Mouse (Mus musculus): ENCODE measurements around the gene Cd207. TPM values are rescaled to one million over a fixed set of nuclear protein-coding genes. Genes with fewer than 3 reads are reported as not detected.

Gene Cd207
- polyA plus RNA-seq, 1 experiment from 2014 or later = not detected

DNA sequence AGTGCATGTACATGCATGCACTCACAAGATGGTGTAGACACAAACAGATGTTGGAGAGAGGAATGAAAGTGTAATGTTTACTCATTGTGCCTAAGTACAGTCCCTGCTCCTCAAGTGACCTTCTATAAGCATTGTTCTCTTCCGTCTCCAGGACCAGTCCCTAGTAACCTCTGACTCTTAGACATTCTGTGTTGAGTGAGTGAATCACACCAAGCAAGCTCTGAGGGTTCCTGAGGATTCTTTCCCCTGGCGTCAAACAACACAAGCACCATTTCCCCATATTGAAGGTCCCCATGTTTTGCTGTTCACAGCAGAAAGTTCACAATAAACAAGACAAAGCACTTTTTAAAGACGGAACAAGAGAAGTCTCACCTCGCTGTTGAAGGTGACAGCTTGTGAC, 45.8 kb downstream of the Cd207 start:
- Histone ChIP-seq H3K27me3 (peaks cover 14% of the 10 kb centered on the region; the same call in 1 of the 2 replicates), H3K4me1 (no peaks in the 10 kb centered on the region), H3K4me3 (no peak overlapping the region), H3K4me2 (replicated peaks) (no peak overlapping the region), H3K27ac (no peak overlapping the region), H3K9ac (no peak overlapping the region), H3K36me3 (no peaks in the 10 kb centered on the region), H3K9me3 (no peaks in the 10 kb centered on the region)
- 83% methylated on average over 4 of the region's 4 CpGs for WGBS
- no peak for ATAC-seq (ENCODE audit: low FRiP score, low read depth)

DNA sequence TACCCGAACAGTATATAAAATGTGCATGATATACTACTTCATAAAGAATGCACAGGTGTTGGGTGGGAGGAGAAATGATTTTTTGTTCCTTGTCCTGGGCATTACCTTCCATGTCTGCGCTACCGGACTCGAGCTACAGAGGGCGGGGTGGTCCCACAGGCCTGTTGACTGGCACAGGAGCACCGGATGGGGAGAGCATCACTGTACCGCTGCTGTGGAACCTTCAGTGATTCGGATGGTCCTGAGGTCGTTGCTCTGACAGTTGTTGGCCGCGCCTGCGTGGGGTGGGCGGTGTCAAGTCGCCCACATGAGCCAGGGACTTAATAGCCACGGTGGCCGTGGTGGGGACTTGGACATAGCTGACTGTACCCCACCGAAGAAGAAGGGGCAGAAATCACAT, 50.9 kb downstream of the Cd207 start:
- no peaks in the 10 kb centered on the region for H3K36me3 ChIP-seq

More for the DNA sequence above, 50.9 kb downstream of the Cd207 start:
- Histone ChIP-seq H3K4me1 (no peaks in the 10 kb centered on the region), H3K27ac (no peak overlapping the region), H3K9me3 (no peaks in the 10 kb centered on the region), H3K27me3 (no peaks in the 10 kb centered on the region), H3K4me2 (replicated peaks) (no peak overlapping the region), H3K4me3 (no peak overlapping the region), H3K9ac (no peak overlapping the region)
- WGBS = 72% methylated on average over 17 of the region's 17 CpGs
- no peak for ATAC-seq (ENCODE audit: low FRiP score, low read depth)

Other genes starting within 250 kb of the Cd207 start
- gene Tet3, start 218.8 kb downstream of the Cd207 start, polyA plus RNA-seq (2015; fragmentation: Nextera tagmentation; extraction: Ambion mirVana) = 51.6 and 63.1 TPM in 2 replicates
- gene Dguok, start 170.9 kb downstream of the Cd207 start, polyA plus RNA-seq (2015; fragmentation: Nextera tagmentation; extraction: Ambion mirVana) = 88.4 and 89.5 TPM in 2 replicates
- gene Actg2, start 141.6 kb downstream of the Cd207 start, polyA plus RNA-seq (2015; fragmentation: Nextera tagmentation; extraction: Ambion mirVana) = 2.9 and 3.4 TPM in 2 replicates
- gene Stambp, start 105.1 kb downstream of the Cd207 start, polyA plus RNA-seq (2015; fragmentation: Nextera tagmentation; extraction: Ambion mirVana) = 24.4 and 24.8 TPM in 2 replicates
- not detected in 2 replicates for gene Clec4f, start 21.7 kb downstream of the Cd207 start, polyA plus RNA-seq (2015; fragmentation: Nextera tagmentation; extraction: Ambion mirVana)
- 1.1 and 1.4 TPM in 2 replicates for gene Vax2, start 33.4 kb upstream of the Cd207 start, polyA plus RNA-seq (2015; fragmentation: Nextera tagmentation; extraction: Ambion mirVana)
- not detected in 2 replicates for gene Atp6v1b1, start 65.1 kb upstream of the Cd207 start, polyA plus RNA-seq (2015; fragmentation: Nextera tagmentation; extraction: Ambion mirVana)
- 0.20 and 0.25 TPM in 2 replicates for gene Ankrd53, start 84.8 kb upstream of the Cd207 start, polyA plus RNA-seq (2015; fragmentation: Nextera tagmentation; extraction: Ambion mirVana)
- 96.2 and 97.8 TPM in 2 replicates for gene Tex261, start 98.0 kb upstream of the Cd207 start, polyA plus RNA-seq (2015; fragmentation: Nextera tagmentation; extraction: Ambion mirVana)
- 57.1 and 57.3 TPM in 2 replicates for gene Nagk, start 117.1 kb upstream of the Cd207 start, polyA plus RNA-seq (2015; fragmentation: Nextera tagmentation; extraction: Ambion mirVana)
- 19.2 and 20.5 TPM in 2 replicates for gene Paip2b, start 153.9 kb upstream of the Cd207 start, polyA plus RNA-seq (2015; fragmentation: Nextera tagmentation; extraction: Ambion mirVana)
- 64.1 and 71.7 TPM in 2 replicates for gene Zfp638, start 189.3 kb upstream of the Cd207 start, polyA plus RNA-seq (2015; fragmentation: Nextera tagmentation; extraction: Ambion mirVana)

All from limb, embryonic 13.5 days (tissue).